Mouse (Mus musculus): ENCODE measurements around the gene Mlf1.

The Mlf1 gene

DNA sequence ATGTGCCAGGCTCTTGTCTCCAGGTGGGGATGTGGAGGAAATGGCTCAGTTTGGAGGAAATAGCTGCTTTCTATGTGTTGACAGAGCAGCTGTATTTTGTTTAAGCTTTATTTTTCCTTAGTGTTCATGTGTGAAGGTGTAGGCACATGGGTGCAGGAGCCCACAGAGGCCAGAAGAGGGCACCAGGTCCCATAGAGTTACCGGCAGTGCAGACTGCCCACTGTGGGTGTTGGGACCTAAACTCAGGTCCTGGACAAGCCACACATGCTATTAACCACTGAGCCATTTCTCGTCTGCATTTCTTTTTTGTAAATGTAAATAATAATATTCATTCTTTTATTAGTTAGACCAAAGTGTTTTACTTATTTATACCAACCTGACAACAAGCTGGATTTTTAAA, 73.2 kb downstream of the Mlf1 start:
- DNase-seq (ENCODE audit: low spot score), result no peak

Measured in layer of hippocampus, adult 9-10 months (tissue).